Mouse (Mus musculus) 416B (cell line): Measurements from ENCODE around the gene Gm32717.
"Not testable (repeated sequence)": the region's sequence is repeated elsewhere in the genome, so short reads cannot be mapped to it uniquely, and the experiment has no call there.

ENCODE experiments used
- DNase-seq: peaks from one replicate; pipeline ENCODE4 v3.0.0; 2011; ENCODE audit warnings: low read depth

Gene Gm32717

GRCm38 (mm10) chr10:118240680-118241079 is at the start of gene Gm32717:
TSS of gene Gm32717 (minus strand) at chr10:118240780.
- not testable (repeated sequence) for DNase-seq

GRCm38 (mm10) chr10:118283016-118283415 is 42.4 kb upstream of the Gm32717 start:
- not testable (repeated sequence) for DNase-seq

GRCm38 (mm10) chr10:118282565-118282964 is 42.0 kb upstream of the Gm32717 start:
- DNase-seq: not testable (repeated sequence)

- not testable (repeated sequence) for DNase-seq
These were observed 37.5 kb upstream of the Gm32717 start for GRCm38 (mm10) chr10:118278069-118278468.

GRCm38 (mm10) chr10:118271416-118271815 is 30.8 kb upstream of the Gm32717 start:
- DNase-seq: not testable (repeated sequence)

GRCm38 (mm10) chr10:118268812-118269211 is 28.2 kb upstream of the Gm32717 start:
- not testable (repeated sequence) for DNase-seq

- not testable (repeated sequence) for DNase-seq
These were observed 17.8 kb upstream of the Gm32717 start, which contains the start of gene Gm32802 for GRCm38 (mm10) chr10:118258388-118258787. TSS of gene Gm32802 (plus strand) at chr10:118258688.

- DNase-seq: no peak
These were observed 10.3 kb upstream of the Gm32717 start for GRCm38 (mm10) chr10:118250852-118251295.

- not testable (repeated sequence) for DNase-seq
These were observed 8.5 kb upstream of the Gm32717 start for GRCm38 (mm10) chr10:118249006-118249595.

- not testable (repeated sequence) for DNase-seq
These were observed 8.0 kb downstream of the Gm32717 start for GRCm38 (mm10) chr10:118232607-118233006.

GRCm38 (mm10) chr10:118227629-118228028 is 13.0 kb downstream of the Gm32717 start:
- not testable (repeated sequence) for DNase-seq

GRCm38 (mm10) chr10:118215719-118216393 is 24.7 kb downstream of the Gm32717 start:
- not testable (repeated sequence) for DNase-seq

GRCm38 (mm10) chr10:118204642-118205041 is 35.9 kb downstream of the Gm32717 start, which contains the start of gene Il22:
TSS of gene Il22 (plus strand) at chr10:118204942.
- no peak for DNase-seq

- DNase-seq: peak; percentile 46
These were observed 45.4 kb downstream of the Gm32717 start for GRCm38 (mm10) chr10:118195150-118195549.
